Mouse (Mus musculus) lung, postnatal 0 days (tissue): ENCODE results near the gene Zfp219.

ENCODE experiments used
- CTCF ChIP-seq: IDR thresholded peaks from 2 replicates; pipeline ENCODE4 v1.5.1; 2016; ENCODE audit warnings: antibody characterized with exemption, mild to moderate bottlenecking
- EP300 ChIP-seq: IDR thresholded peaks from 2 replicates; pipeline ENCODE4 v1.6.1; 2016; ENCODE audit warnings: antibody characterized with exemption, mild to moderate bottlenecking, control low read depth

DNA sequence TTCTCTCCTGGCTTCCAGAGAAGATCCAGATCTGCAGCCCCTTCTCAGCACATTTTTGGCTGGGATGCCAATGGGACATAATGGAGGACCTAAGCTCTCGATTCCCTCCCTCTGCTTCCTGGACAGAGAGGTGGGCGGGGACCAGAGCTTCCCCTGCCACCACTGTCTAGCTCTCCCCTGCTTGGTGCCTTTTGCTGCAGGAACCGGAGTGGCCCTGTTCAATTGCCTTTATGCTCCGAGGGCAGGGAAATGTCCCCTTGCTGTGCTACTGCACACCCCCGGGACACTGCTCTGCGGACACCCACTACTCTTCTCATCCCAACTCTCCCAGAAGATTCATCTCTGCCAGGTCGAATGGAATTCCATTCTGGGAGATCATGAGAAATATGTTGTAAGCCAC is 15.4 kb downstream of the Zfp219 start:
- TF ChIP-seq CTCF (no peak), EP300 (no peak)
